Mouse (Mus musculus): Measurements from ENCODE around the gene Rnaseh1.

The Rnaseh1 gene

DNA sequence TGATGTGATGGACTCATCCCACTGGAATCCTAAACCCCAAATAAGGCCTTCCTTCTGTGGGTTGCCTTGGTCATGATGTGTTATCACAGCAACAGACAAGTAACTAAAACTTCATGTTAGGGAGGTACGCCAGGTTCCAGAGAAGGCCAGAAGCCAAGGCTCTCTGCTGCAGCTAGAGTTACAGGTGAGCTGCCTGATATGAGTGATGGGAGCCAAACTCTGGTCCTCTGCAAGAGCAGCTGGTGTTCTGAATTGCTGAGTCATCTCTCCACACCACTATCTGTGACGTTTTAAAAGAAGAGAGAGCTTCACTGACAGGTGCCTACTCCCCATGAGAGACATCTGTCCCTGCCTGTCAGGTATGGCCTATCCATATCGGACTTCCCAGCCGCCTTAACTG lies 13.2 kb downstream of the Rnaseh1 start:
- DNase-seq (ENCODE audit: extremely low read depth, insufficient read length, low spot score): no peak

DNA sequence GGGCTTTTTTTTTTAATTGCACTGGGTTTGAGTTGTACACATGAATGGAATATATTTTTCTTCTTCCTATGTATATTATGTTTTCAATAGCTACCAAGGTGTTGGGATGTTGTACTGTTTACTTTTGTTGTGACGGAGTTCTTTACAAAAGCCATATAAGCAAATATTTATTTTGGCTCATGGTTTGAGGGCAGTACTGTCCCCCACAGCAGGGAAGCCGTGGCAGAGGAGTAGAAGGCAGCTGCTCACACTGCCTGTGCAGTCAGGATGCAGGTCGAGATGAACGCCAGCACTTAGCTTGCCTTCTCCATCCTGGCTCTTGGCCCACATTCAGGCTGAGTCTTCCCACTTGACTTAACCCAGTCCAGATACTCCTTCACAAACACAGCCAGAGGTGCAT lies 17.3 kb downstream of the Rnaseh1 start:
- DNase-seq (ENCODE audit: extremely low read depth, insufficient read length, low spot score): no peak

GRCm38 (mm10) chr12:28667287-28667686 lies 17.9 kb downstream of the Rnaseh1 start:
- no peak for DNase-seq (ENCODE audit: extremely low read depth, insufficient read length, low spot score)

GRCm38 (mm10) chr12:28674038-28674720 lies 24.8 kb downstream of the Rnaseh1 start:
- DNase-seq (ENCODE audit: extremely low read depth, insufficient read length, low spot score): peak; percentile 31

DNA sequence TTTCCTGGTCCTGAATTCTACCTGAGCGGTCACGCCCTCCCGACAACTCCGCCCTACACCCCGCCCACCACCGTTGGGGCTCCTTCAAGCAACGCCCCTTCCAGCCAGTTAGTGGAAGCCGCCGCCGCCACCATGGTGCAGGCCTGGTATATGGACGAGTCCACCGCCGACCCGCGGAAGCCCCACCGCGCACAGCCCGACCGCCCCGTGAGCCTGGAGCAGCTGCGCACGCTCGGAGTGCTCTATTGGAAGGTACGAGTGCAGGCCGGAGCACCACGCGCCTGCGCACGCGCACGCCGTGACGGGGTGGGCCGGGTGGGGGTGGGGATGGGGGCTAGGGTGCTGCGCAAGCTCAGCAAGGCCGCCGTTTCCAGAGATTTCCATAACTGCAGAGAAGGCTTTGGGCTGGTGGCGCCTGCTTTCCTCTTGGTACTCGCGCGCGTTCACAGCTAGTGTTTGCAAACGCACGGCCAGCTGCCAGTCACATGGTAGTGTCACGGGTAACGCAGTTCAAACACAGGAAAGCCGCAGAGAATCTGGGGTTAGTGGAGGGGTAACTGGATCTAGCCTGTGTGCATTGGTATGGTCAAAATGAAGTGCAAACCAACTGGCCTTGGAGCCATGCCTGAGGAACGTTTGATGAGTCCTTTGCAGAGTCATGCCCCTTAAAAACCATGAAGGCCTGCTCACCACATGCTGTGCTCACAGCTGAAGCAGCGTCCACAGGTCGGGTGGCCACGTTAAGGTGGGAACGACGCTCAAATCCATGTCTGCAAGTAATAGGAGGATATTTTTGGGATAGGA lies 25.9 kb downstream of the Rnaseh1 start, which contains the start of gene Adi1:
Gene Adi1, plus strand, starts transcription at position 111 of the 804 bp plus-strand sequence.
- DNase-seq (ENCODE audit: extremely low read depth, insufficient read length, low spot score): peak; percentile 84

DNA sequence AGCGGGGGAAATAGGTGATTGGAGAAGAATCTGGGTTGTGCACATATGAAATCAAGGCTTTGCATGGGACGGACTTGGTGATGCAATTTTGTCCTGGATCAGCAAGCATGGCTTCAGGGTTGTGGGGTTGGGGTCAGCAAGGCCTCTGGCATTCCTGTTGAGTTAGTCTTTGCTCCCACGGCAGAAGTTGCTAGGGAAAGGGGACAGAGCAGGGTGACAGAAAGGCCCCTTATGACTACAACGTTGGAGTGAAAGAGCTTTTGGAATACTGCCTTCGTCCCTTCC lies 26.5 kb downstream of the Rnaseh1 start:
- no peak for DNase-seq (ENCODE audit: extremely low read depth, insufficient read length, low spot score)

DNA sequence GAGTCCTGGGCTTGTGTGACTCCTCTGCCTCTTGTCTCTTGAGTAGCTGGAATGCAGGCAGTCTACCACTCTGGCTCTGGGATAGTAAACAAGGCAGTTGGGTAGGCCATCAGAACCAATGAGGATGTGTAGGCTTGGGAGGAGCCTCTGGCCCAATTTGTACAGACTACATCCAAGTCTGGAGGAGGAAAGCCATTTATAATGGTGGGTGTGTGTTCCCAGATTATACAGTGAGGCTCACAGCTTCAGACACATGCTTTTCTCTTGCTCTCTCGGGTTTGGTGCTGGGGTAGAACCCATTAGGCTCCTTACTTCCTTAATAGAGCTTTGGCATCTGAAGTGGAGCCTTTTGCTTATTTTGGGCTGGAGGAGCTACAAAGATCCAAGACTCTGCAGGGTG lies 35.3 kb downstream of the Rnaseh1 start:
- no peak for DNase-seq (ENCODE audit: extremely low read depth, insufficient read length, low spot score)

DNA sequence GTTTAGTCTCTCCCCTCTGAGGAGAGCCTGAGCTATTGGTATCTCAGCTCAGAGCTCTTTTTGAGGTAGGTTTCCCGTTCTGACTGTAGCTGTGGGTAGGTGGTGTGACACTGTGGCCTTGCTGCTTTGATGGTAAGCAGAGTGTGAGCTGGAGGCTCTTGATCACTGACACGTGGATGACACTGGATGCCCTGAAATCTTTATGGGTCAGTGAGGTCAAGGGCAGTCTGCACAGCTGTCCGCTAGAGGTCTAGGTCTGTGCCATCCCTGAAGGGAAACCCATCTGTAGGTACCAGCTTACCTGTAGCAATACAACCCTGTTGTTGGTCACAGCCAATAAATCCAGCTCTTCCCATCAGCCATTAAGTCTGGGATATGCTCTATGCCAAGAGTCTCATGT lies 36.4 kb downstream of the Rnaseh1 start:
- no peak for DNase-seq (ENCODE audit: extremely low read depth, insufficient read length, low spot score)

DNA sequence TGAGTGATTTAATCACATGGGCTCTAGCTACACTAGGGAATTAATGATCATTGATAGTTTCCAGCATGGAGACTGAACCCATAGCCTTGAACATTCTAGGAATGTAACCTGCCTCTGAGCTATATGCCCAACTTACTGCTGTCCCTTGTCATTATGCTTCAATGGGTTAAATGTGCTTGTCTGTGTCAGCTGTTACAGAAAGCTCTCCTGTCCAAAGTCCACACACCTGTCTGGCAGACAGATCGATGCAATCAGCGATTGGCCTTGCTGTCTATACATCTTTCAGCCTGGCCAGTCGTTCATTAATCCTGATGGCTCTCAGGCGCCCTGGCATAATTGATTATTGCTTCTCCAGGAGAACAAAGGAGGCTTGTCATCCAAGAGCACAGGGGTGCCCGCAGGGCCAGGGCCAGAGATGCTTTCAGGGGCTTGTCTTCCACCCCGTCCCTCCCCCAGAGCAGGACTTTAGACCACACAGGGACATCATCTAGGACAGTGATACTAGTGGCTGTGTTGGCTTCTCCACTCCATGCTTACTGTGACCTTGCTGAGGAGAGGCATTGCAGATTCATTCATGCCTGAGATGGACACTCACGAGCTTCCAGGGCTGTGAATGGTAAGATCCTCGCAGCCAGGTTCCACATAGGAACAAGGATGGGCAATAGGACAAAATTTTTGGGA lies 36.9 kb downstream of the Rnaseh1 start:
- no peak for DNase-seq (ENCODE audit: extremely low read depth, insufficient read length, low spot score)

DNA sequence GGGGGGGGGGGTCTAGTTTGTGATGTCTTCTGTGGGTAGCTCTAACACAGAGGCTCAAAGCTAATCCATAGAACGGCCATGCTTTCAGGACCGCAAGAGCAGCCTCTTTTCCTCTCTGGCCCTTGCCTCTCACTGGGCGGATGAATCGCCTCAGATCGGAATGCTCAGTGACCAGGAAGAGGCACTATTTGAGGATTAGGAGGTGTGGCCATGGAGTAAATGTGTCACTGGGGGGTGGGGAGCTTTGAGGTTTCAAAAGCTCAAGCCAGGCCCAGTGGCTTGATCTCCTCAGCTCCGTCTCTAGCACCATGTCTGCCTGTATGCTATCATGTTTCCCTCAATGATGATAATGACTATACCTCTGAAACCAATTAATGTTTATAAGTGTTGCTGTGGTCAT lies 39.6 kb downstream of the Rnaseh1 start:
- DNase-seq (ENCODE audit: extremely low read depth, insufficient read length, low spot score): no peak

- no peak for DNase-seq (ENCODE audit: extremely low read depth, insufficient read length, low spot score)
Measured at GRCm38 (mm10) chr12:28690730-28691129, 41.3 kb downstream of the Rnaseh1 start.

DNA sequence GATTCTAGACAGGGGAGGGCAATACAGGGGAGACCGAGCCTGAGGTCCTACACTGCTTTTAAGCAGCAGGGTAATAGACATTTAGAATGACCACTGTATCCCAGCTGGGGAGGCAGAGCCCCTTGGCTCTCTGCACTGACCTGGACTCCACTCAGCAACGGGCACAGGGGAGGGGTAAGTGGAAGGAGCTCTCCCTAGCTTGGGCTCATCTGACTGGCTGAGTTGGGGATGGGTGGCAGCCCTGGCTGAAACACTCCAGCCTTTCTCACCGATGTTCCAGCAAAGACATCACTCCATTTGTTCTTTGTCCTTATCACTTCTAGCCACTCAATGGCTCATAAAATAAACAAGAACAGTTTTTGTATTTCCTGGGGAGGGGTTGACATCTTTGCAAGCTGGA lies 44.3 kb downstream of the Rnaseh1 start:
- DNase-seq (ENCODE audit: extremely low read depth, insufficient read length, low spot score): no peak

DNA sequence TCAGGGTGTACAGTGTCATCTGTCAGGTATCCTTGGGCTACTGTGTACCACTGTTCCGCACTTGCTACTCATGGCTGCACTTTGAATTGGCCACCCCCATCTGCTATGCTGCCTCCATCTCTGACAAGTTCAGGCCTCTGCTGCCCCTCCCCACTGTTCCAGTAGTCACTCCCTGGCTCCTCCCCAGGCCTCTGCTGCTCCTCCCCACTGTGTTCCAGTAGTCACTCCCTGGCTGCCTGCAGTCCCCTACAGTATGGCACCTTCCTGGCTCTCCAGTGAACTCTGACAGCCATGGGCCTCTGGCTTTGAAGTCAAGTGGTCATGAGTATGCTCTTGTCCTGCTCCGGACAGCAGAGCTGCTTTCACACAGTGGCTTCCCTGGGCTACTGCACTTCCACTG lies 44.8 kb downstream of the Rnaseh1 start:
- peak; percentile 71 for DNase-seq (ENCODE audit: extremely low read depth, insufficient read length, low spot score)

GRCm38 (mm10) chr12:28694776-28695175 lies 45.4 kb downstream of the Rnaseh1 start:
- DNase-seq (ENCODE audit: extremely low read depth, insufficient read length, low spot score): no peak

GRCm38 (mm10) chr12:28697821-28698595 lies 48.6 kb downstream of the Rnaseh1 start:
- no peak for DNase-seq (ENCODE audit: extremely low read depth, insufficient read length, low spot score)

- DNase-seq (ENCODE audit: extremely low read depth, insufficient read length, low spot score): no peak
Measured at GRCm38 (mm10) chr12:28699086-28699485, 49.7 kb downstream of the Rnaseh1 start.

- no peak for DNase-seq (ENCODE audit: extremely low read depth, insufficient read length, low spot score)
Measured at GRCm38 (mm10) chr12:28699656-28700055, 50.3 kb downstream of the Rnaseh1 start.

DNA sequence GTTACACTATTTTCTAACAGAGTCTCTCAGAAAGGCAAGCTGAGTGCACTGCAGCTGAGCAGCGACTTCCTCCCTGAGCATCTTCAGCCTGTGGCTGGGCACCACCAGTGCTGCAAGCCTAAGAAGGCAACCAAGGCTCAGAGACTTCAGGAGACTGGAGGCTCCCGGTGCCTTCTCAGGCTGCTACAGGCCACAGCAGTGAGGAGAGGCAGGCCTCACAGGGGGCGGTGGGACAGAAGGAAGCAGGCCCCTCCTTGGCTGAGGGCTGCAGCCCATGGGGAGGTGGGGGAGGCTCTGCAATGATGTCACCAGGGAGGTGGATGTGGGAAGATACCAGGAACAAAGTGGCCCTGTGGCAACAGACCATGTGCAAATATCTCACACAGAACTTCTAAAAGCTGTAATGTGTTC lies 50.7 kb downstream of the Rnaseh1 start:
- no peak for DNase-seq (ENCODE audit: extremely low read depth, insufficient read length, low spot score)

GRCm38 (mm10) chr12:28700561-28701025 lies 51.2 kb downstream of the Rnaseh1 start:
- peak; percentile 28 for DNase-seq (ENCODE audit: extremely low read depth, insufficient read length, low spot score)

DNA sequence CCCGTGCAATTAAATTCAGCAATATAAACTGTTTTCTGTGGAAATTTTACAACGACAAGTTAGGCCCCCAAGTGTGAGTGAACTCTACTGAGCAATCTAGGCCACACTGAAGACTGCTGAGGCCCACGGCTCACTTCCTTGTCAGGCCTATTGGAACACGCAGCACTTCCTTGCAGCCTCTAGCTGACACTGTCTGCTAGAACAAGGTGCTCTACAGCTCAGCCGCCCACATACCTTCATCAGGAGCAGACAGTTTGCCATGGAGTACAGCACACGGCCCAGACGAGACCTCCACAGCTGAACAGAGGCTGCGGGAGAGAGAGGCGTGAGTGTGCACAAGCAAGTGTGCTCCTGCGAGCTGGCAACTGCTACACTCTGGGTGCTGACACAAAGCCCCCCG lies 51.9 kb downstream of the Rnaseh1 start:
- no peak for DNase-seq (ENCODE audit: extremely low read depth, insufficient read length, low spot score)

DNA sequence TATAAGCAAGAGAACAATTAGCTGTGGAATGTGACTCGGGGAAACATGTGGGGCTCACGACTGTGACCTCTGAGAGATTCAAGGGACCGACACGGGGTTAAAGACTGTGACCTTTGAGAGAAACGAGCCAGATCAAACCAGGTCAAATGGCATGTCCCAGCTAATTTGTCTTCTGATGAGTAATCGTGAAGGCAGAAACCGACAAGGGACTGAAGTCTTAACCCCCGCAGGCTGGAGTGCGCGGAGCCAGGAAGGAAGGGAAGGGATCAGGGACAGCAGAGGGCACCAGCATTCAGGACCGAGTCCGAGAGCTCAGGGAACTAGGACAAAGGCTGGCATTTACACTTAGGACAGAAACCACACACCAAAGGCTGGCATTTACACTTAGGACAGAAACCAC lies 55.0 kb downstream of the Rnaseh1 start:
- DNase-seq (ENCODE audit: extremely low read depth, insufficient read length, low spot score): no peak
